ENCODE assay signal across 13 mouse cellular contexts in genomic region chr9:118449336-118449735, GRCm38 (mm10).
"Had no signal": no experiment of that assay in that cellular context is flagged by ENCODE, and none has a peak within 500 bp of the region (broad histone marks: within the 10 kb centered on the region; RNA-seq: fewer than 3 reads in every experiment).

No protein-coding gene starts in this region.

- DNase-seq: lung, adult 18-20 months; lung, embryonic 14.5 days; lung, postnatal 10 days; lung, postnatal 4 days; midbrain, embryonic 14.5 days; retina, postnatal 1 day; right cerebral cortex, adult 18-20 months; right cerebral cortex, postnatal 25 days; right cerebral cortex, postnatal 4 days; spleen, adult 18-20 months; thymus, adult 18-20 months; thymus, postnatal 14 days; thymus, postnatal 36 days had no signal
